Mouse (Mus musculus) hindbrain, embryonic 11.5 days (tissue): ENCODE measurements around the gene Mcm8. TPM values are rescaled to one million over a fixed set of nuclear protein-coding genes. Genes with fewer than 3 reads are reported as not detected.

ENCODE experiments used
- ATAC-seq: fragments of 200-750 bp; cut with Nextera tagmentation; 2 replicates; pipeline ENCODE4 v1.8.0; 2017; ENCODE audit warnings: mild to moderate bottlenecking, moderate TSS enrichment, moderate library complexity; ENCODE audit not compliant: low FRiP score
- DNase-seq: peaks from one replicate; pipeline ENCODE4 v3.0.0-alpha.2; 2015; ENCODE audit warnings: low spot score
- H3K27ac ChIP-seq: fragments of 300-500 bp; sonication (generic); 2 replicates; pipeline ENCODE4 v1.5.1; 2014; ENCODE audit warnings: mild to moderate bottlenecking, low read depth, low read length
- H3K27me3 ChIP-seq: fragments of 300-500 bp; sonication (generic); 2 replicates; pipeline ENCODE4 v1.6.1; 2014; ENCODE audit warnings: mild to moderate bottlenecking, low read length, moderate library complexity, mixed read lengths; ENCODE audit not compliant: control insufficient read depth, insufficient read depth
- H3K36me3 ChIP-seq: fragments of 300-500 bp; sonication (generic); 2 replicates; pipeline ENCODE4 v1.6.1; 2014; ENCODE audit warnings: mild to moderate bottlenecking, low read length, moderate library complexity, mixed read lengths; ENCODE audit not compliant: control insufficient read depth, insufficient read depth
- H3K4me1 ChIP-seq: fragments of 300-500 bp; sonication (generic); replicated peaks from 2 replicates; pipeline ENCODE4 v1.6.1; 2014; ENCODE audit warnings: low read length, mixed read lengths; ENCODE audit not compliant: control insufficient read depth, insufficient read depth
- H3K4me2 ChIP-seq: fragments of 300-500 bp; sonication (generic); replicated peaks from 2 replicates; pipeline ENCODE4 v1.6.1; 2014; ENCODE audit warnings: mild to moderate bottlenecking, low read depth, low read length
- H3K4me3 ChIP-seq: fragments of 300-500 bp; sonication (generic); 2 replicates; pipeline ENCODE4 v1.5.1; 2014; ENCODE audit warnings: low read depth, low read length
- H3K9ac ChIP-seq: fragments of 300-500 bp; sonication (generic); 2 replicates; pipeline ENCODE4 v1.6.1; 2014; ENCODE audit warnings: low read depth, low read length
- H3K9me3 ChIP-seq: fragments of 300-500 bp; sonication (generic); 2 replicates; pipeline ENCODE4 v1.6.1; 2016; ENCODE audit warnings: low read length; ENCODE audit not compliant: control insufficient read depth
- WGBS: fragments of 180-500 bp; shearing (Covaris S2); extraction: QIAGEN DNeasy Blood & Tissue Kit; methylation state at CpG from one replicate; pipeline ENCODE4 v1.1.7; 2014; 5-methylcytosine and 5-hydroxymethylcytosine counted together
- polyA plus RNA-seq: library from polyadenylated mRNA; unstranded; fragments of >200 nt; fragmentation: Nextera tagmentation; extraction: Ambion mirVana; gene quantifications from 2 replicates; pipeline ENCODE4 v1.2.1, GENCODE M21; 2014

The Mcm8 gene
- 18.8 and 23.5 TPM in 2 replicates for polyA plus RNA-seq

GRCm38 (mm10) chr2:132815608-132816314, at the start of gene Mcm8, which contains the start of gene Trmt6:
Gene Mcm8, plus strand, starts transcription at chr2:132816141.
Gene Trmt6, minus strand, starts transcription at chr2:132816055.
- ATAC-seq (peak; percentile 100), DNase-seq (peak; percentile 96)
- H3K4me2 ChIP-seq, result peak within 1 kb of the TSS; percentile 65
- H3K4me1 ChIP-seq, result peaks cover 3% of the 10 kb centered on the region; the same call in 1 of the 2 replicates
- WGBS, result under 1% methylated on average over 59 of the region's 59 CpGs
- no peaks in the 10 kb centered on the region for H3K36me3 ChIP-seq
- peak within 1 kb of the TSS; percentile 65 for H3K9ac ChIP-seq
- H3K27ac ChIP-seq, result peak within 1 kb of the TSS; percentile 60; the same call in 1 of the 2 replicates
- no peaks in the 10 kb centered on the region for H3K9me3 ChIP-seq
- peak within 1 kb of the TSS; percentile 70 for H3K4me3 ChIP-seq
- no peaks in the 10 kb centered on the region for H3K27me3 ChIP-seq

DNA sequence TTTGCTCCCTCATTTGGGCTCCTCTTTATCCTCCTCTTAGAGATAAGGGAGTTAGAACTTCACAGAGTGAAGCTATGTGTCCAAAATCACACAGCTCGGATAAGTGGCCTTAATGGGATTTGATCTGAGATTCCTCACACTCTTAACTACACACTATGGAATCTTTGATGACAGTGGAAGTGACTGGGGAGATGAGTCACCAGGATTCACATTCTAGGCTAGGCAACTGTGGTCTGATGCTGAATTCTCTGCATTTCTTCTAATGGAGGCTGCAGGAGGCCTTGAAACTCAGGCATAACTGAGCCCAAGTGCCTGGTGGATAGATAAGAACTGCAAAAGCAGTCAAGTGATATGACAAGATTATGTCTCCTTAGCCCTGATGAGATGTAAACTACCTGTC, 45.1 kb upstream of the Mcm8 start:
- H3K27ac ChIP-seq, result no peak overlapping the region
- H3K4me2 ChIP-seq, result no peak overlapping the region
- H3K27me3 ChIP-seq, result no peaks in the 10 kb centered on the region
- no peak overlapping the region for H3K4me3 ChIP-seq
- no peaks in the 10 kb centered on the region for H3K4me1 ChIP-seq
- no peaks in the 10 kb centered on the region for H3K36me3 ChIP-seq
- no peak overlapping the region for H3K9ac ChIP-seq
- H3K9me3 ChIP-seq, result no peaks in the 10 kb centered on the region
- WGBS, result 81% methylated on average over 1 of the region's 1 CpGs
- ATAC-seq (no peak), DNase-seq (no peak)

DNA sequence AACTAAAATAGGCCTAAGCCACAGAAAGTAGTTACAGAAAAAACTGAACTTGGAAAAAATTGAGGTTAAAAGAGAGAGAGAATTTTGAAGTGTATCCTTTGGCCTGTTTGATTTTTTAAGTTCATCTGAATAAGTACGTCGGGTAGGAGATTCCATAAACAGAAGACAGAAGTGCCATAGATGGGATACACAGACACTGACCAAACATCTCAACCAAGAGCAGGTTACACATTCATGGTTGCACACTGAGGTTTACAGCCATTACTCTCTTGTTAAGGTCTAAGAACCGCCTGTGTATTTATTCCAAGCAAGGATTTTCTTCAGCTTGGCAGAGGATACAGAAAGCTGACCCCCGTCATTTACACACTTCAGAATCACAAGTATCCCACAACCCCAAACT, 35.0 kb upstream of the Mcm8 start, which contains the start of gene Chgb:
Gene Chgb (plus strand): TSS at position 301 of the 400 bp plus-strand sequence.
- Histone ChIP-seq H3K4me1 (no peaks in the 10 kb centered on the region; the same call in 1 of the 2 replicates), H3K36me3 (no peaks in the 10 kb centered on the region), H3K27ac (peak within 1 kb of the TSS; percentile 94), H3K27me3 (no peaks in the 10 kb centered on the region), H3K4me3 (peak within 1 kb of the TSS; percentile 42), H3K9ac (peak within 1 kb of the TSS; percentile 69), H3K9me3 (no peaks in the 10 kb centered on the region), H3K4me2 (peak within 1 kb of the TSS; percentile 73)
- no peak for DNase-seq
- WGBS, result 9% methylated on average over 4 of the region's 4 CpGs
- no peak for ATAC-seq

GRCm38 (mm10) chr2:132781439-132782068, 34.4 kb upstream of the Mcm8 start:
- H3K4me3 ChIP-seq, result peak overlapping the region; percentile 42
- ATAC-seq, result peak; percentile 98
- peak overlapping the region; percentile 94 for H3K27ac ChIP-seq
- no peaks in the 10 kb centered on the region for H3K36me3 ChIP-seq
- no peaks in the 10 kb centered on the region; the same call in 1 of the 2 replicates for H3K4me1 ChIP-seq
- peak overlapping the region; percentile 69 for H3K9ac ChIP-seq
- no peaks in the 10 kb centered on the region for H3K27me3 ChIP-seq
- H3K9me3 ChIP-seq, result no peaks in the 10 kb centered on the region
- WGBS, result under 1% methylated on average over 40 of the region's 41 CpGs
- H3K4me2 ChIP-seq, result peak overlapping the region; percentile 73
- DNase-seq, result peak; percentile 93

DNA sequence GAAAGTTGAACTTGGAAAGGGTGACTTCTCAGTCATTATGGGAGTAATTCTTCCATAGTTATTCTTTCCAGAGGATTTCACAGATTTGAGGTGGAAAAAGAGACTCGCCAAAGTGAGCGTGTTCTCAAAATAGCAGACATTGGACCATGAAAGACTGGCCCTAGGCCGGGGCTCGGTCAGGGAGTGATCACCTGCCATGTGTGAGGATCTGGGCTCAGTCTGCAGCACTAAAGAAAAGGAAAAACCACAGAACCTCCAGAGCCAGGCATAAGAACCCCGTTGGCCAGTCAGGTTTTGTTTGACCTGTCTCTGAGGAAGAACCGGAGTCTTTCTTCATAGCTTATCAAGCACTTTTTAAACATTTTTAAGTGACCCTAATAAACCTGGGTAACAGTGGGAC, 31.9 kb upstream of the Mcm8 start:
- no peaks in the 10 kb centered on the region; the same call in 1 of the 2 replicates for H3K4me1 ChIP-seq
- H3K36me3 ChIP-seq, result no peaks in the 10 kb centered on the region
- H3K27ac ChIP-seq, result no peak overlapping the region
- ATAC-seq (no peak), DNase-seq (no peak)
- H3K27me3 ChIP-seq, result no peaks in the 10 kb centered on the region
- WGBS, result 83% methylated on average over 6 of the region's 6 CpGs
- no peak overlapping the region for H3K4me3 ChIP-seq
- H3K9ac ChIP-seq, result no peak overlapping the region
- H3K4me2 ChIP-seq, result no peak overlapping the region
- H3K9me3 ChIP-seq, result no peaks in the 10 kb centered on the region

GRCm38 (mm10) chr2:132793441-132794203, 22.3 kb upstream of the Mcm8 start:
- no peak overlapping the region for H3K4me2 ChIP-seq
- WGBS, result 88% methylated on average over 19 of the region's 19 CpGs
- H3K4me1 ChIP-seq, result no peaks in the 10 kb centered on the region
- H3K9ac ChIP-seq, result no peak overlapping the region
- H3K27ac ChIP-seq, result no peak overlapping the region
- H3K27me3 ChIP-seq, result no peaks in the 10 kb centered on the region
- ATAC-seq (no peak), DNase-seq (no peak)
- no peaks in the 10 kb centered on the region for H3K36me3 ChIP-seq
- no peaks in the 10 kb centered on the region for H3K9me3 ChIP-seq
- no peak overlapping the region for H3K4me3 ChIP-seq

GRCm38 (mm10) chr2:132794204-132794586, 21.7 kb upstream of the Mcm8 start:
- H3K4me1 ChIP-seq, result no peaks in the 10 kb centered on the region
- no peak overlapping the region for H3K9ac ChIP-seq
- WGBS, result 82% methylated on average over 7 of the region's 7 CpGs
- no peaks in the 10 kb centered on the region for H3K36me3 ChIP-seq
- H3K9me3 ChIP-seq, result no peaks in the 10 kb centered on the region
- no peaks in the 10 kb centered on the region for H3K27me3 ChIP-seq
- no peak overlapping the region for H3K27ac ChIP-seq
- DNase-seq (no peak), ATAC-seq (no peak)
- H3K4me2 ChIP-seq, result no peak overlapping the region
- H3K4me3 ChIP-seq, result no peak overlapping the region

- no peak overlapping the region for H3K4me2 ChIP-seq
- H3K36me3 ChIP-seq, result peaks cover 12% of the 10 kb centered on the region
- H3K4me3 ChIP-seq, result no peak overlapping the region
- no peak overlapping the region for H3K9ac ChIP-seq
- DNase-seq (no peak), ATAC-seq (no peak)
- no peaks in the 10 kb centered on the region for H3K27me3 ChIP-seq
- H3K4me1 ChIP-seq, result no peaks in the 10 kb centered on the region
- no peaks in the 10 kb centered on the region for H3K9me3 ChIP-seq
- WGBS, result 95% methylated on average over 2 of the region's 2 CpGs
- H3K27ac ChIP-seq, result no peak overlapping the region
These were observed 13.0 kb upstream of the Mcm8 start for GRCm38 (mm10) chr2:132802976-132803375.
